Mouse (Mus musculus): ENCODE data around the gene Ube2o.

Gene Ube2o

DNA sequence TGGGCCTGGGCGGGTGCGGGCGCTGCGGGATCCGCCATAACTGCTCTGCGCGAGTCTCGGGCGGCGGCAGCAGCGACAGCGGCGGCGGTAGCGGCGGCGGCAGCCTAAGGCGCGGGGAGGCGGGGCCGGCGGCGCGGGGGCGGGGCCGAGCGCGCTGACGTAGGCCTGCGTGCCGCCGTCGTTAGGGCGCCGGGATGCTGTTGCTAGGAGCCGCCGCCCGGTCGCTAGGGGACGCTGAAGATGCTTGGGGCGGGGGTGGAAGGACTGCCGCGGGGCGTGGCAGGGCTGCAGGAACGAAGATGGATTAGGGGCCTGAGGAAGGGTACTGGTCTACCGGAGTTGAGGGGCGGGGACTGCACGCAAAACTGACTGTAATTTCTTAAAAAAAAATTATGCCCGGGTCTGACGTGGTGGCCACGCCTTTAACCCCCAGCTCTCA is at the start of gene Ube2o:
Ube2o (minus strand) TSS at position 72 of the 439 bp plus-strand sequence.
- in situ Hi-C loops (cut with MboI, MseI), result no loop called here

DNA sequence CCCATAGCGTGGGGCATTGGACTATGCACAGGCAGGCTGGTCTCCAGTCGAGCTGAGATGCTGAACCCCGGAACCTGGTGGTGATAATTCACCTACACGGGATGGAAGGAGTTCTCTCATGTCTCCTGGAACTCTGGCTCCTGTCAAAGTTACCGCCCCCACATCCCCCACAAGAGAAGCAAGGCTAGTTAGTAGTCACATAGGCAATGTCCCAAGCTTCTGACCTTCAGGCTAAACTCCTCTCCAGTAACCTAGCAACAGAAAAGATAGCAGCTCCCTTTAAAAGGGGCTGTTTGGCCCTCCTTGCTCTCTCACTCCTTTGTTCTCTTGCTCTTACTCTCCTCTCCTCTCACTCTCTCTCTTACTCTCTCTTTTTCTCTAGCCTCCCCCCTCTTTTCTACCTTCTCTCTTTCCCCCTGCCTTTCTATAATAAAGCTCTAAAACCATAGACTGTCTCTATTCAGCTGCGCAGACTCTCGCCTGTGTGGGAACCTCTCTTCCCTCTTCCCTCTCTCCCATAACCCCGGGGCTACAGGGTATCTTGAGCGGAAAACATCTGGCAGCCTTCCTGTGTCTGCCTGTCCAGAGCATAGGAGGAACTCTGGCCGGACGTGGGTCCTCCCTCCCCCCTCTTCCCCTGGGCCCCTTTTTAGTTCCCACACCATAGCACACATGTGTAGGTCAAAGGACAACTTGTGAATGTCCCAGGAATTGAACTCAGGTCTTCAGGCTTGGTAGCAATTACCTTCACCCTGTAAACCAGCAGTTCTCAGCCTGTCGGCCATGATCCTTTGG is 49.1 kb upstream of the Ube2o start:
- in situ Hi-C loops (cut with MboI, MseI), result no loop called here

DNA sequence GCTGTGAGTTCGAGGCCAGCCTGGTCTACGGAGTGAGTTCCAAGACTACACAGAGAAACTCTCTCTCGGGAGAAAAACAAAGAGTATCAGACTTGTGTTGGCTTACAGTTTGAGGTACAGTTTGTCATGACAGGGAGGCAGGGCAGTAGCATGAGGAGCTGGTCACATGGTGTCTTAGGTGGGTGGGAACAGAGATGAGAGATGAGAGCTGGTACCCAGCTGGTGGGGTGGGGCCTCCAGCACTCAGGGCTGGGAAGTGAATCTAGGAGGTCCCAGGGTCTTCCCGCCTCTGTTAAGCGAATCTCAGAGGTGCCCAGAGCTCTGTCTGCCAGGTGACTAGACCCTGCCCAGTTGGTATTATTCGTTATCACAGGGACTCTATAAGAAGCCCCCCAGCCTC is 48.2 kb upstream of the Ube2o start:
- in situ Hi-C loops (cut with MboI, MseI), result no loop called here

DNA sequence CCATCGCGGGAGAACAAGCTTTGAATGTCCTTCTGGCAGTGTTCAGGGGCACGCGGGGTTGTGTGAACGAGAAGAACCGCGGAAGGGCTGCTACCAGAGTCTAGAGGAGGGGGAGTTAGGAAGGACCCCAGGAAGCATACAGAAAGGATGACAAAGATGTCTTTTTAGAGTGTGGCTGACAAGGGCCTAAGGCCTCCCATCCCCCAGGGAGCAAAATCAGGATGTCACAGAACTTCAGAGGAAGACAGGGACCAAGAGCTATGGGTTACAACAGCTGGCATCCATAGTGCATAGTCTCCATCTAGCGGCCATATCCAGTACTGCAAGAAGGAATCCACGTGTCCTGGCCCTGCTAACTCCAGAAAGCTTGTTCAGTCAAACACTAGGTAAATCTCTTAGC is 47.5 kb upstream of the Ube2o start:
- in situ Hi-C loops (cut with MboI, MseI), result no loop called here

DNA sequence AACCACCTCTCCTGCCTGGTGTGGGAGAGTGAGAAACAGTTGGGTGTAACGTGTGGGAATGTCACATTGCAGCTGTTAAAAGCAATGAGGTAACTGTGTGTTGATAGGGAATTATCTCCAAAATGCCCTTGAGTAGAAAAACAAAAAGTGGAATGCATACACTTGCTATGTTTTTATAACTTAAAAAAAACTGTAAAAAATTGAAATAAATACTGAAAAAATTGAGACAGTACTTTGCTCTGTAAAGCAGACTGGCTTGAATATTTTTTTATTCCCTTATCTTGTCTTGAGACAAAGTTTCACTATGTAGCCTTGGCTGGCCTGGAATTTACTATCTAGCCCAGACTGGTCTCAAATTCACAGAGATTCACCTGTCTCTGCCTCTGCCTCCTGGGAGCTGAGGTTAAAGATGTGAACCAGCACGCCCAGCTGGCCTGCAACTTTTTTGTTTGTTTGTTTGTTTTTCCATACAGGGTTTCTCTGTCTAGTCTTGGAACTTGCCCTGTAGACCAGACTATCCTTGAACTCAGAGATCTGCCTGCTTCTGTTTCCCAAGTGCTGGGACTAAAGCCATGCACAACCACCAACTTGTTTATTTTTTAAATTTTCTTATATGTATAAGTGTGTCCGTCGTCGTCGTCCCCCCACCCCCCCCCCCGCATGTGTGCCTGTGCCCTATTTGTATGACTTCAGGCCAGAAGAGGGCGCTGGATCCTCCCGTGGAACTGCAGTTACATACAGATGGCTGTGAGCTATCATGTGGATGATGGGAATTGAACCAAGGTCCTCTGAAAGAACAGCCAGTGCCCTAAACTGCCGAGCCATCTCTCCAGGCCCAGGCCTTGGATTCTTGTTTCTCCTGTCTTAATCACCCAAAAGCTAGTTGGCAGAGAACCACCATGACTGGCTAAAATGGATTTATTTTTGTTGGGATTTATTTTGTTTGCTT is 46.1 kb upstream of the Ube2o start:
- in situ Hi-C loops (cut with MboI, MseI), result no loop called here

DNA sequence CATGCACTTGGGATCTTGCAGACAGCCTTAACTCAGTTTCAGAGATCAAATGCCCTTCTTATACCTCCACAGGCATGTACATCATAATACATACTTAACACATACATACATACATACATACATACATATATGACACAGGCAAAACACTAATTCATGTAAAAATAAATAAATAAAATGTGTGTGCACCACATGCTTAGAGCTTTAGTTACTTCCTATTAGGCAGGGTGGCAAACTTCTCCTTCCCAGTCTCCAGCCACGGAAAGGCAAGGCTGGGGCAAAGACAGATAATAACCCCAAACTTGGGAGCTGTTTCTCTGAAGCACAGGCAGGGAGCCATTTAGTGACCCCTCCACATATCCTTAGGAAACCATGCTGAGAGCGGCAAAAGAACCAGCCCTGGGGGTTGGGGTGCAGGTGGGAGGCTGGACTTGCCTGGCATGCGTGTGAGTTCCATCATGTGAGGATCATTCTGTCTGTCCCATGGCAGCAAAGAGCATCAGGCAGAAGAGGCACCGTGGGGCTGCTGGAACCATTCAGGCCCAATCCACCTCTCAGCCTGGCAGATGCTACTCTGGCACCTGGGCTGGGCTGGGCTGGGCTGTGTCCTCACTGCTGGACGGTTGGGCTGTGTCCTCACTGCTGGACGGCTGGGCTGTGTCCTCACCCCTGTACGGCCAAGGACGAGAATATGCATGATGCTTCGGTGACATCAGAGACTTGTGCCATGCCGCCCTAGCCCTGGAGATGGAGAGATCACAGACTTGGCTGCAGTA is 45.2 kb upstream of the Ube2o start, which contains the start of gene Rhbdf2:
Rhbdf2 (minus strand) TSS at position 721 of the 773 bp plus-strand sequence.
- in situ Hi-C loops (cut with MboI, MseI), result no loop called here

DNA sequence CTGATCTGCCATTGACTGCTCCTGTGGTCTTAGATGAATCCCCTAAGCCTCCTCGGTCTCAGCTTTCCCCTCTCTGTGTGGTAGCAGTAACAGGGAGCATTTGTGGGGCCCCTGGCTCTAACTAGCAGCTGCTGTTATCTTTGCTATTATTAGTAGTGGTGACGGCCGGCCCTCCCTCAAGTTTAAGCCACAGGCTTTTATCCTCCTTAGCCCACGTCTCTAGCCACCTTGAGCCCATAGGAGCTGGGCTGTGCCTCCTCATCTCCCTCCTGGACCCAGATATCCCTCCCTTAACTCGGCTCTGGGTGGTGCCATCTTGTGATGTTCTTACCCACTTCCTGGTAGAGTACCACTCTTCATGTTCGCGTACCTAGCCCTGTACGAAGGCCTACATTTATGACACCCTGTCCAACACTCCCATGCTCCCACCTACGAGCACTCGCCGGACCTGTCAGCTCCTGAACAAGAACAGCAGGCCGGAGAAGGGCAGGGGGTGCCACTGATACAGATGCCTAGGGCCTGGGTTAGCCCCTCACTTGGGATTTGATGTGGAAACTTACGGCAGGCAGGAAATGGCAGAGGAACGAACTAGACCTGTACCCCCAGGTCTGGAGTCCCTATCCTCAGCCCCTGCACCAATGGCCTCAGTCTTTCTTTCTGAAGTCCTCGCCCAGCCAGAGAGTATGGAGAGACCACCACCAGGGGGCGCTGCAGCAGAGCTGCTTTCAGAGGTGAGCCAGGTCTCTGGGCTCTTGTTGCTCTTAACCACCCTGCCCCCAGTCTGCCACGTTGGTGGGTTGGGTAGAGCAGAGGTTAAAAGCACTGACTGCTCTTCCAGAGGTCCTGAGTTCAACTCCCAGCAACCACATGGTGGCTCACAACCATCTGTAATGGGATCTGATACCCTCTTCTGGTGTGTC is 44.1 kb upstream of the Ube2o start:
- in situ Hi-C loops (cut with MboI, MseI), result no loop called here

DNA sequence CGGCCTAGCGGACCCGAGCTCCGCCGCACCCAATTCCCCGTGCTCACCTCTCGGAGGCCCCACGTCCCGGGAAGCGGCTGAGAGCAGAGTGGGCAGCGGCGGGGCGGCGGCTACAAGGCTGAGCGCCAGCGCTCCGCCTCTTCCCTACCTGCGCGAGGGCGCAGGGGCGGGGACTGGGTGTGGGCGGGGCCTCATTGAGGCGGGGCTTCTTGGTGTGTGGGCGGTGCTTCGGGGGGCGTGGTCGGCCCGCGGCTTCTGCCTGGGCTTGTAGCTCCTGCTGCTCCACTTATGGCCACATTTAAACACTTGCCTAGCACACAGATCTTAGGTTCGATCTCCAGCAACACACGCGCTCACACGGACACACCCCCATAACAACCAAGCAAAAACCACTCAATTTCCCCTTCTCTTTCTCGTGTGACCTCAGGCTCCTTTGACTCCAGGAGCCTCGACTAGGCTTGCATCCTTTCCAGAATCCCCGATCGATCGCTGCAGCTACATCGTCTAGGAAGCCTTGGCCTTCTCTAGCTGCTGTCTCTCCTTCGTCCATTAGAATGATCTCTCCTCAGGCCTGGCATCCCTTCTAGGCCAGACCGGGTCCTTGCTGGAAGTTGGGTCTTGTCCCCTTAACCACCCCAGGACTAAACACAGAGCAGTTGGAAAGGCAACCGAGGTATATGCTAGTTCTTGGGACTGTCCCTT is 43.0 kb upstream of the Ube2o start:
- in situ Hi-C loops (cut with MboI, MseI), result loop anchor here (5.0 kb wide), 1 partner anchor 37 kb away; the partner anchor contains the start of gene Aanat

DNA sequence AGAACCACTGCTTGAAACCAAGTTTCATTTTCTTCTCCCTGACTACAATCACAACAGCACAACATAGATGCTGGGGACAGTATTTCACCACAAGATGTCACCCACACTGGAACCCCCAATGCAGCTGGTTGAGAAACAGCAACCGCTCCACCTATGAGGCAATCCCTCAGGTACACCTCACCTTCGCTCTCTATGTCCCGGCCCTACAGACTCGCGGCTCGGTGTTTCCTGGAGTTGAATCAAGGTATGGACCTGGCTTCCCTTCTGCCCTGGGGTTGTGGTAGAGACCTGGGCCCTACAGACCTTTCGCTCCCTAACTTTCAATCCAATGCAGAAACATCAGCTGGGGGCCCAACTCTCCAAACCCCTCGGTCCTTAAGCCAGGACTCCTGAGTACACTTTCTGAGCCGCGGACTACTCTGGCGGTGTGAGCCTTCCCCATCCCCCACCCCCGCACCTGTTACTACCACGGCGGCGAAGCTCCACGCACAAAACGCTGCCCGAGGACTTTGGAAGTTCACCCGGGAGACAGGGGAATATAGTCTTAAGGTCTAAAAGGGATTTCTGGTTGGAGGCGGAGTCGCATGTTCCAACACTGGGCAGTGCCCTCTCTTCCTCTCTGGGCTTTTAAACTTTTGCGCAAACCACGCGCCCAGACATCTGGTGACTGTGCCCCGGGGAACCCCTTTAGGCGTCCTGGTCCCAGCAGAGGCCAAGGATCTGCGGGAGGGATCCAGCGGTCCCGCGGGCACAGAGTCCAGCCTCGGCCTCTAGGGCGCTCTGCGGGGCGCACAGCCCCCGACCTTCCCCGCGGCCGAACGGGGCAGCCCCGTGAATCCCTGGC is 42.3 kb upstream of the Ube2o start:
- in situ Hi-C loops (cut with MboI, MseI), result loop anchor here (5.0 kb wide), 1 partner anchor 36 kb away; the partner anchor contains the start of gene Aanat

DNA sequence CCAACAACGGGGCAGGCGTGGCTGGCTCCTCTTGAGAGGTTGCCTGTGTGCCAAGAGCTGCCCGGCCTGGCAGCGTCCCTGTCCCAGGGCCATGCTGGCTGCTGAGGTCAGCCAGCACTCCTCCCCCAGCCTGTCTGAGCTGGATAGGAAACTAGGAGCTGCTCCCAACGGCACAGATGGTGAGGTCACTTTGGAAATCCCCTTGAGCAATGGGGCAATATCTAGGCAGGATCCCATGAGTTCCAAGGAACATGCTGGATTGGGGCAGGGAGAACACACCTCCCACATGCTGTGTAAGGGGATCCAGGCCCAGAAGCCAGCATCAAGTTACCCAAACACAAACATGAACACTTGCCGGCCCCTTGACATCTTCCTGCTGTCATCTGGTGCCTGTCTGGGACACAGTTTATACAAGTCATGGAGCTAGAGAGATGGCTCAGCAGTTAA is 40.0 kb upstream of the Ube2o start:
- in situ Hi-C loops (cut with MboI, MseI), result loop anchor here (5.0 kb wide), 1 partner anchor 34 kb away; the partner anchor contains the start of gene Aanat

DNA sequence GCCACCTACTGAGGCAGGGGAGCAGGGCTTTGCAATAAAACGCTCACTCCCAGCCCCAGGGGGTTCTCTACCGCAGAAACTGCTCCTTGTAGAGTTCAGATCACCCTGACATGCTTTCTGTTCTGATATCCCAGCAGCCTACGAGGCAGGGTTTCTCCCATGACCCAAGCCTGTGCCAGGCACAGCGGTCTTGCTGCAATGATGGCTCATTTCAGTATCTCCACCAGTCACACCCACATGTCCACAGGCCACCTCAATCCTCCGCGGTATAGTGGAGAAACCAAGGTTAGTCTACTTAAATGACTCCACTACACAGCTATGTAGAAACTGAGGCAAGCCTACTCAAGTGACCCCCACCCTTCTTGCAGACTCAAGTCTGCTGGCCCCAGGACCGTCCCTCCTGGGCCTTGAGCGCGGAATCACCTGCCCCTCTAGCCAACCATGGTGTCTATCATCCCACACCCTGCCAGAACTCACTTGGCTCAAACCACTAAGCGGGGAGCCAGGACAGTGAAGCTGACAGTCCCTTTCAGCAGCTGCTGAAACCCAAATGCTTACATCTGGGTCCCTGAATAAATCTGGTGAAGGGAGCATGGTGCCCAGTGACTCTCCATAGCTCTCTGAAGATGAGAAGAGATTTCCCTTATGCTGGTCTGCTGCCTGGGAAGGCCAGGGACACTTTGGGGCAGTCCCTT is 39.5 kb upstream of the Ube2o start:
- in situ Hi-C loops (cut with MboI, MseI), result loop anchor here (5.0 kb wide), 1 partner anchor 33 kb away; the partner anchor contains the start of gene Aanat

DNA sequence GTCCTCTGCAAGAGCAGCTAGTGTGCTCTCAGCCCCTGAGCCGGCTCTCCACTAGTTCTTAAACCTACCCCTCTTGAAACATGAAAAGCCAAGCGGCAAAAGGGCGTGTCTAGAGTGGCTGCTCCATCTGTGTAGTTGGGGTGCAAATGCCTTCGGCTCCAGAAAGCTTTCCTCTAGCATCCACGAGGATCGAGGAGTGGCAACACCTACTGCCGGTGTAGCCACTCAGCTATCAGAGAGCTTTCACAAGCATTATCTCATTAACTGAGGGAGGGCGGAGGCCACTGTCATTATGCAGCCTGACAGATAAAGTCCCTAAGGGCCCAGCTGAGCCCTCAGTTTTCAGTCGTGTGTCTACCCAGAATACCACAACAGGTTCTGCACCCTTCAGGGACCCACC is 38.8 kb upstream of the Ube2o start:
- in situ Hi-C loops (cut with MboI, MseI), result loop anchor here (5.0 kb wide), 1 partner anchor 33 kb away; the partner anchor contains the start of gene Aanat

DNA sequence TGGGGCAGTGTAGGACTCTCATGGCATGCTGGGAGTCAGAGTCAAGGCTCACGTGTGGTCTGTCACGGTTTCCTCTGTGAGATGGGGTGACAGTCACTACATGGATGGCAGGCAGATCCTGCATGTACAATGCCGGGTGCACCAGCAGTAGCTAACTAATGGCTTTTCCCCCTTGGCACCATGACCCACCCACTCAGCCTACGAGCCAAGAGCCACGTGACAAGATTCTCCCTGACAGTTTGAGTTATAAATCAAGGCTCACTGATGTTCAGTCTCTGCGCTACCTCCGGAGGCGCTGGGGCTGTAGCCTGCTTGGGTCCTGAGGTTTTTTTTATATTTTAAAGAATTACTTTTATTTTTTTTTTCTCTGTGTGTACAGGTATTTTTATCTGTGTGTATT is 38.3 kb upstream of the Ube2o start:
- in situ Hi-C loops (cut with MboI, MseI), result no loop called here

DNA sequence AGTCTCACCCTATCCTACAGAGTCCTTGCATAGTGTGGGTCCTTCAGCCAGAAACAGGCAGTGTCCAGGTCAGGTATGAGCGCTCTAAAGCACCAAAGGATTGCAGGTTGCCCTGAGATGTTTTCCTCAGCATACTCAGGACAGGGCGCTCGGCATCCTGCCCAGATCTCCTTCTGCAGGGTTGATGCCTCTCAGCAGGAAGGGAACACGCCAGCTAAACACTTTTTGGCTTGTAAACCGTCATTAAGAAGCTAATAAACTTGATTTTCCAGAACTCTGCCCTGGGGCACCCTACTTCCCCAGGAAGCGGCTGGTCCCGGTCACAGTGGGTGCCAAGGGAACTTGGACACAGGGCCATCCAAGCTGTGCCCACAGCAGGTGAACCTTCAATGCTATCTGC is 37.9 kb upstream of the Ube2o start:
- in situ Hi-C loops (cut with MboI, MseI), result no loop called here

DNA sequence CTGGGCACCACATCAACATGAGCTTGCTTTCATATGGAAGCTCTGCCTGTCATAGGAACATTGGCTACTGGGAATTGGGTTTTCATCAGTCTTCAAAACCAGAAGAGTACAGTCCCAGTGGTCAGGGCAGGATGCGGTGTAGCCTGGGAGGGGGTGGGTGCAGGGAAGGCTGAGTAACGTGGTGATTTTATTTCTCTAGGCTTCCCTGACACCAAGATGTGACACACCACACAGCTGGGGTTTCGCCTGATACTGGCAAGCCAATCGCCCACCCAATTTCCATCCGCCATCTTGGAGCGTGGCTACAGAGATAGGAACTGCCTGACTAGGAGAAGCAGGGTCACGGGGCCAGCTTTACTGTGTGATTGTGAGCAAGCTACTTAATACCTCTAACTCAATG is 37.4 kb upstream of the Ube2o start:
- in situ Hi-C loops (cut with MboI, MseI), result no loop called here

DNA sequence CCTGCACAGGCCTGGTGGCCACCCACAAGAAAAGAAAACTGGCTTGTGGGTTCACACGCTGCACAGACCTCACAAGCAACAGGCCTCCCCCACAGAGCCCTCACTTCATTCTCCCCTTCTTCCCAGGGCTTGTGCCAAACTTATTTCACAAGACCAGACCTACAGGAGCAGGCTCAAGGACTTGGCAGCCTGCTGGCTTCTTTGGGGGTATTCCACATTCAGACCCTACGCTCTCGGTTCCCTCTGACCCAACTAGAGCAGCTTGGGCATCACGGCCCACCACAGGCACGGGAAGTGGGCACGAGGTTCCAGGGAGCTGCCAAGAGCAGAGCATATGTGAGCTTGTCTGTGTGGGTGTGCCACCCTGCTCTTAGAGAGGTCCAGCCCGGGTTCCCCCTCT is 36.4 kb upstream of the Ube2o start:
- in situ Hi-C loops (cut with MboI, MseI), result no loop called here

DNA sequence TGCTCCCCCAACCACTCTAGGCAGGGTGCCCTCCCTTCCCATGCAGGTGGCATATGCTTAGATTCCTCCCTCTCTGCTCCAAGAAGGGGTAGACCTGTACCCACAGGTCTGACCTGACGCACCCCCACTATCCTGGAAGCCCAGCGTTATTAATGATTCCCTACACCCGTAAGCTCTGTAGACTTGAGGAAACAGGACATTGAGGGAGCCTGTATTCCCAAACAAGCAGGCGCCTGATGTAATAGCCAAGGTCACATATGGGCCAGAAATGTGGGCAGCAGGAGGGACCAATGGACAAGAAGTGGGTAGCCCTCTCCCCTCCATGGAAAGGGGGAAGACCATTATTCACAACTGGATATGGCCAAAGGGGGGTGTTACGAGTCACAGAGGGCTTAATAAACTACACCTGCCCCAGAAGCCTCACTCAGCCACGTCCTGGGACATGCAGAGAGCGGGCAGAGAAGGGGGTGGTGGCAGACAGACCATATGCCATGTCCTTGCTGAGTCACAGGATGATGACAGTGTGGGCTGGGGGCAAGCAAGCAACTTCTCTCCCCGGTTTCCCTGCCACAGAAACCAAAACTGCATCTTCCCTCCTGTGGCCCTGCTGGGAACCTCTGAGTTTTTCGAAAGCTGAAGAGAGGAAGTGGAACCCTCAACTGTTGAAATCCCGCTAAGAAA is 35.3 kb upstream of the Ube2o start:
- in situ Hi-C loops (cut with MboI, MseI), result no loop called here
